In genomic region chr19:21507133-21507532, GRCm38 (mm10) we compare ENCODE assay signal across 20 mouse cellular contexts. TPM values are rescaled to one million over a fixed set of nuclear protein-coding genes. Genes with fewer than 3 reads are reported as not detected.
"Had no signal": no experiment of that assay in that cellular context is flagged by ENCODE, and none has a peak within 500 bp of the region (broad histone marks: within the 10 kb centered on the region; RNA-seq: fewer than 3 reads in every experiment).

No protein-coding gene starts in this region.

- H3K36me3 ChIP-seq: heart, embryonic 10.5 days; heart, embryonic 12.5 days; heart, embryonic 13.5 days; heart, embryonic 15.5 days; hindbrain, embryonic 10.5 days; hindbrain, embryonic 12.5 days; hindbrain, embryonic 13.5 days; hindbrain, embryonic 15.5 days; kidney, embryonic 15.5 days had no signal

- H3K27ac ChIP-seq: heart, embryonic 10.5 days; heart, embryonic 13.5 days; heart, embryonic 15.5 days; hindbrain, embryonic 10.5 days; hindbrain, embryonic 12.5 days; hindbrain, embryonic 13.5 days; hindbrain, embryonic 14.5 days; hindbrain, embryonic 15.5 days; hindbrain, postnatal 0 days; kidney, embryonic 15.5 days; kidney, postnatal 0 days; layer of hippocampus, adult 2 months; left cerebral cortex, adult 2 months had no signal

- H3K27me3 ChIP-seq: heart, embryonic 12.5 days; heart, embryonic 13.5 days; heart, embryonic 15.5 days; hindbrain, embryonic 12.5 days; hindbrain, embryonic 13.5 days; hindbrain, embryonic 15.5 days; kidney, embryonic 15.5 days had no signal

- H3K9me3 ChIP-seq: heart, embryonic 10.5 days; heart, embryonic 12.5 days; heart, embryonic 13.5 days; heart, embryonic 15.5 days; hindbrain, embryonic 10.5 days; hindbrain, embryonic 12.5 days; hindbrain, embryonic 13.5 days; hindbrain, embryonic 15.5 days; kidney, embryonic 15.5 days had no signal

- H3K4me1 ChIP-seq: heart, embryonic 10.5 days; heart, embryonic 12.5 days; hindbrain, embryonic 10.5 days; hindbrain, embryonic 12.5 days; hindbrain, embryonic 13.5 days; hindbrain, embryonic 15.5 days; kidney, embryonic 15.5 days had no signal

- ATAC-seq: hindbrain, embryonic 16.5 days; hindbrain, postnatal 0 days had no signal

- H3K9ac ChIP-seq: heart, embryonic 12.5 days; heart, embryonic 13.5 days; heart, embryonic 15.5 days; hindbrain, embryonic 12.5 days; hindbrain, embryonic 13.5 days; hindbrain, embryonic 14.5 days; hindbrain, embryonic 15.5 days; kidney, embryonic 15.5 days had no signal

- DNase-seq: heart, postnatal 36 days; kidney, postnatal 4 days; layer of hippocampus, adult 9-11 months; layer of hippocampus, postnatal 36 days had no signal

- H3K4me3 ChIP-seq: heart, embryonic 10.5 days; heart, embryonic 12.5 days; heart, embryonic 13.5 days; heart, embryonic 15.5 days; hindbrain, embryonic 10.5 days; hindbrain, embryonic 12.5 days; hindbrain, embryonic 13.5 days; hindbrain, embryonic 15.5 days; kidney, embryonic 15.5 days; layer of hippocampus, adult 2 months; left cerebral cortex, adult 2 months had no signal

- H3K4me2 ChIP-seq: heart, embryonic 11.5 days; heart, embryonic 12.5 days; heart, embryonic 13.5 days; heart, embryonic 15.5 days; hindbrain, embryonic 12.5 days; hindbrain, embryonic 13.5 days; hindbrain, embryonic 14.5 days; hindbrain, embryonic 15.5 days; kidney, embryonic 15.5 days had no signal

RNA-seq across cellular contexts. Expression of gene Gda, which starts 33.9 kb away (rescaled TPM):
- polyA plus RNA-seq: heart, embryonic 11.5 days; hindbrain, embryonic 10.5 days had no signal
